Mouse (Mus musculus) C2C12 (cell line): Measurements from ENCODE around the gene Bicc1.

Source experiments
- CTCF ChIP-seq: IDR thresholded peaks from one replicate; pipeline ENCODE4 v1.5.1; 2011; ENCODE audit not compliant: control insufficient read depth, insufficient read depth, insufficient read length
- MAX ChIP-seq: IDR thresholded peaks from one replicate; pipeline ENCODE4 v1.6.1; 2011; ENCODE audit warnings: mild to moderate bottlenecking, control low read depth
- USF1 ChIP-seq: IDR thresholded peaks from one replicate; pipeline ENCODE4 v1.6.1; 2011; ENCODE audit warnings: low read depth, mild to moderate bottlenecking, control low read depth, moderate library complexity

- TF ChIP-seq CTCF (no peak), MAX (no peak), USF1 (no peak)
Observed at GRCm38 (mm10) chr10:71195501-71195900, 36.0 kb upstream of the Bicc1 start.
